Mouse (Mus musculus) limb, embryonic 10.5 days (tissue): Measurements from ENCODE around the gene Trmt61a. TPM values are rescaled to one million over a fixed set of nuclear protein-coding genes. Genes with fewer than 3 reads are reported as not detected.
A peak's percentile ranks its signal among the peaks of the same experiment; 100 is the strongest.

Source experiments
- DNase-seq: peaks from one replicate; pipeline ENCODE4 v3.0.0-alpha.2; 2017; ENCODE audit warnings: low spot score
- H3K27ac ChIP-seq: fragments of 300-500 bp; sonication (generic); 2 replicates; pipeline ENCODE4 v1.5.1; 2016; ENCODE audit warnings: mild to moderate bottlenecking
- H3K27me3 ChIP-seq: fragments of 300-500 bp; sonication (generic); 2 replicates; pipeline ENCODE4 v1.6.1; 2016; ENCODE audit warnings: low read depth, mild to moderate bottlenecking; ENCODE audit not compliant: poor library complexity, severe bottlenecking
- H3K36me3 ChIP-seq: fragments of 300-500 bp; sonication (generic); 2 replicates; pipeline ENCODE4 v1.6.1; 2016; ENCODE audit warnings: mild to moderate bottlenecking, moderate library complexity
- H3K4me1 ChIP-seq: fragments of 300-500 bp; sonication (generic); 2 replicates; pipeline ENCODE4 v1.6.1; 2016
- H3K4me3 ChIP-seq: fragments of 300-500 bp; sonication (generic); 2 replicates; pipeline ENCODE4 v1.5.1; 2016; ENCODE audit warnings: mild to moderate bottlenecking, moderate library complexity
- H3K9me3 ChIP-seq: fragments of 300-500 bp; sonication (generic); replicated peaks from 2 replicates; pipeline ENCODE4 v1.6.1; 2016; ENCODE audit warnings: mild to moderate bottlenecking
- WGBS: fragments of 180-500 bp; shearing (Covaris S2); methylation state at CpG from one replicate; pipeline ENCODE4 v1.1.7; 2016; 5-methylcytosine and 5-hydroxymethylcytosine counted together
- polyA plus RNA-seq: library from polyadenylated mRNA; unstranded; fragments of >200 nt; fragmentation: Nextera tagmentation; extraction: Ambion mirVana; gene quantifications from 2 replicates; pipeline ENCODE4 v1.2.1, GENCODE M21; 2016

Gene Trmt61a
- polyA plus RNA-seq, 1 experiment from 2014 or later, result 18.2 TPM

- Histone ChIP-seq H3K27ac (peak overlapping the region; percentile 77), H3K4me1 (peaks cover 52% of the 10 kb centered on the region), H3K4me3 (no peak overlapping the region), H3K9me3 (no peaks in the 10 kb centered on the region), H3K36me3 (no peaks in the 10 kb centered on the region), H3K27me3 (no peaks in the 10 kb centered on the region)
- DNase-seq, result no peak
- 29% methylated on average over 12 of the region's 12 CpGs for WGBS
These were observed 16.4 kb downstream of the Trmt61a start for GRCm38 (mm10) chr12:111694271-111694781.

GRCm38 (mm10) chr12:111694880-111695804 is 17.2 kb downstream of the Trmt61a start:
- Histone ChIP-seq H3K27ac (peak overlapping the region; percentile 77), H3K4me1 (peaks cover 52% of the 10 kb centered on the region), H3K9me3 (no peaks in the 10 kb centered on the region), H3K36me3 (no peaks in the 10 kb centered on the region), H3K4me3 (no peak overlapping the region), H3K27me3 (no peaks in the 10 kb centered on the region)
- WGBS, result 60% methylated on average over 13 of the region's 13 CpGs
- no peak for DNase-seq

- Histone ChIP-seq H3K27me3 (no peaks in the 10 kb centered on the region), H3K9me3 (no peaks in the 10 kb centered on the region), H3K36me3 (no peaks in the 10 kb centered on the region), H3K4me1 (peaks cover 42% of the 10 kb centered on the region), H3K4me3 (no peak overlapping the region), H3K27ac (no peak overlapping the region)
- DNase-seq, result peak; percentile 73
- 27% methylated on average over 6 of the region's 6 CpGs for WGBS
These were observed 18.3 kb downstream of the Trmt61a start for GRCm38 (mm10) chr12:111696239-111696638.

DNA sequence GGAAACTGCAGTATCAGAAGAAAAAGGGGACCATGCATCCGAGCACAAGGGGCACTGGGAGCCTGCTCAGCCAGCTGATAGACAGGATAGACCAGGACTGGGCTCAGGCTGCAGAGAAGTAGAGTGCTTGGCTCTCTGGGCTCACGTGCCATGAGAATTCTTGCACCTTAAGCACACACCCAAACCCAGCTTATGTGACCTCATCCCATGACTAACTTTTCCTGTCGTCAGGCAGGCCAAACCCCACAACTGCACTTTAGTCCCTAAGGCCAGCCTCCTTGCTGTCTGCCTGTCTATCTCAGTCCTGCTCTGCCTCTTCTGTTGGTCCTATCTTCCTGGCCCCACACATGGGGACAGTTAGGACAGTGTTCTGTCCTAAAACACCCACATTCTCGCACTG is 19.8 kb downstream of the Trmt61a start:
- WGBS, result 62% methylated on average over 4 of the region's 4 CpGs
- Histone ChIP-seq H3K27ac (no peak overlapping the region), H3K27me3 (no peaks in the 10 kb centered on the region), H3K4me3 (no peak overlapping the region), H3K36me3 (no peaks in the 10 kb centered on the region), H3K4me1 (peaks cover 27% of the 10 kb centered on the region), H3K9me3 (no peaks in the 10 kb centered on the region)
- DNase-seq, result no peak

DNA sequence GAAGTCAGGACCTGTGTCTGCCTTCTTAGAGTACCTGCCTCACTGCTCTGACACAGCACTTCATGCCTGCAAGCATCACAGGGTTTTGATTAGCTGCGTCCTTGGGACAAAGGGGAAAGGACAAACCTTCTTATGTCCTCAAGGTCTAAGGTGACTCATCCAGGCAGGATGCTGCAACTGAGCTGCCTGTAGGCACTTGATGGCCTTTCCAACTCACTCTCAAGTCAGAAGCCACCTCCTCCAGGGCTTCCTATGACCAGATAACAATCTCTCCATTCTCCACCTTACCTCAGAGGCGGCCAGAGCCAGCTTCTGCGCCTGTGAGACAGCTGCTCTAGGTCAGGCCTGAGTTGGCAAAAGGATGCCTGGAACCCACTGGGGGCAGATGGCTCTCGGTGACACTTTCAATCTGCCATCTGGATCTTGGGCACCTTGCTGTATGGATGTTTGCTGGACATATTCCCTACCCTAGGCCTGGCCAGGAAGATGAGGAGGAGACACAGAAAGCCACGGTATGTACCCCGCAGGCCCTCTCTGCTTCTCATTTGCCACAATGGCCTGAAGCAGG is 20.5 kb downstream of the Trmt61a start:
- DNase-seq, result no peak
- H3K27ac ChIP-seq, result no peak overlapping the region
- no peaks in the 10 kb centered on the region for H3K36me3 ChIP-seq
- no peaks in the 10 kb centered on the region for H3K9me3 ChIP-seq
- no peak overlapping the region for H3K4me3 ChIP-seq
- H3K27me3 ChIP-seq, result no peaks in the 10 kb centered on the region
- 88% methylated on average over 6 of the region's 6 CpGs for WGBS
- peaks cover 23% of the 10 kb centered on the region for H3K4me1 ChIP-seq

- Histone ChIP-seq H3K4me1 (peaks cover 15% of the 10 kb centered on the region), H3K27ac (no peak overlapping the region), H3K27me3 (no peaks in the 10 kb centered on the region), H3K9me3 (no peaks in the 10 kb centered on the region), H3K4me3 (no peak overlapping the region), H3K36me3 (no peaks in the 10 kb centered on the region)
- WGBS, result 91% methylated on average over 4 of the region's 4 CpGs
- no peak for DNase-seq
These were observed 21.6 kb downstream of the Trmt61a start for GRCm38 (mm10) chr12:111699542-111699941.

GRCm38 (mm10) chr12:111700920-111701458 is 23.1 kb downstream of the Trmt61a start:
- Histone ChIP-seq H3K36me3 (no peaks in the 10 kb centered on the region), H3K27me3 (no peaks in the 10 kb centered on the region), H3K9me3 (no peaks in the 10 kb centered on the region), H3K27ac (no peak overlapping the region), H3K4me3 (no peak overlapping the region), H3K4me1 (peaks cover 17% of the 10 kb centered on the region)
- WGBS, result 72% methylated on average over 9 of the region's 9 CpGs
- DNase-seq, result no peak

GRCm38 (mm10) chr12:111703301-111703700 is 25.4 kb downstream of the Trmt61a start:
- H3K27ac ChIP-seq, result no peak overlapping the region
- H3K9me3 ChIP-seq, result no peaks in the 10 kb centered on the region
- peaks cover 17% of the 10 kb centered on the region for H3K4me1 ChIP-seq
- no peaks in the 10 kb centered on the region for H3K27me3 ChIP-seq
- WGBS, result 85% methylated on average over 3 of the region's 3 CpGs
- no peak for DNase-seq
- H3K4me3 ChIP-seq, result no peak overlapping the region
- peaks cover 17% of the 10 kb centered on the region for H3K36me3 ChIP-seq

- H3K27ac ChIP-seq, result no peak overlapping the region
- DNase-seq, result no peak
These were observed 26.7 kb downstream of the Trmt61a start for GRCm38 (mm10) chr12:111704609-111705008.

GRCm38 (mm10) chr12:111705186-111705973 is 27.5 kb downstream of the Trmt61a start:
- Histone ChIP-seq H3K4me3 (no peak overlapping the region), H3K9me3 (no peaks in the 10 kb centered on the region), H3K4me1 (peaks cover 17% of the 10 kb centered on the region), H3K27me3 (no peaks in the 10 kb centered on the region), H3K36me3 (peaks cover 38% of the 10 kb centered on the region), H3K27ac (no peak overlapping the region)
- WGBS, result 75% methylated on average over 15 of the region's 15 CpGs
- no peak for DNase-seq

More at GRCm38 (mm10) chr12:111704609-111705008, 26.7 kb downstream of the Trmt61a start:
- Histone ChIP-seq H3K4me3 (no peak overlapping the region), H3K36me3 (peaks cover 30% of the 10 kb centered on the region), H3K4me1 (peaks cover 17% of the 10 kb centered on the region), H3K27me3 (no peaks in the 10 kb centered on the region), H3K9me3 (no peaks in the 10 kb centered on the region)
- 56% methylated on average over 9 of the region's 9 CpGs for WGBS

DNA sequence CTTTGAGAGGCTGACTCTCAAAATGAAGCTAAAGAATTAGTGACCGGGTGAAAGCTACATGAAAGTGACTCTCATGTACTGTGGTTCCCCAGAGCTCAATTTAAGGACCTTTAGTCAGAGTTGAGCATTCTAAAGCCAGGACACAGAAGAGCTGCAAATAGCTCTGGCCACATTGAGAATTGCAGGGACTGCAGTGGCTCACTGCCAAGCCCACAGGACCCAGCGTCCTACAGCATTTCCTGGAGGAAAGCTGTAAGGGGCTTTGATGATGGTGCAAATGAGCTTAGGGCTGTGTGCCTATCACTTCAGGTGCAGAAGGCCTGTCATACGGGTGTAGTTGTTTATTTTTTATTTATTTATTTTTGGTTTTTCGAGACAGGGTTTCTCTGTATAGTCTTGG is 30.3 kb downstream of the Trmt61a start:
- 86% methylated on average over 4 of the region's 4 CpGs for WGBS
- H3K36me3 ChIP-seq, result peaks cover 52% of the 10 kb centered on the region
- no peak for DNase-seq
- H3K27ac ChIP-seq, result no peak overlapping the region
- H3K9me3 ChIP-seq, result no peaks in the 10 kb centered on the region
- H3K27me3 ChIP-seq, result no peaks in the 10 kb centered on the region
- peaks cover 29% of the 10 kb centered on the region for H3K4me1 ChIP-seq
- H3K4me3 ChIP-seq, result no peak overlapping the region

GRCm38 (mm10) chr12:111710091-111710490 is 32.2 kb downstream of the Trmt61a start:
- no peak for DNase-seq
- H3K27me3 ChIP-seq, result no peaks in the 10 kb centered on the region
- H3K36me3 ChIP-seq, result peaks cover 56% of the 10 kb centered on the region
- 94% methylated on average over 10 of the region's 10 CpGs for WGBS
- H3K9me3 ChIP-seq, result no peaks in the 10 kb centered on the region
- H3K27ac ChIP-seq, result no peak overlapping the region
- peaks cover 33% of the 10 kb centered on the region for H3K4me1 ChIP-seq
- no peak overlapping the region for H3K4me3 ChIP-seq
